Mouse (Mus musculus): Measurements from ENCODE around the gene Ino80. TPM values are rescaled to one million over a fixed set of nuclear protein-coding genes. Genes with fewer than 3 reads are reported as not detected.
"Not testable (repeated sequence)": the region's sequence is repeated elsewhere in the genome, so short reads cannot be mapped to it uniquely, and the experiment has no call there.

Ino80 gene
- polyA plus RNA-seq (2012; rRNA removed): 14.4 and 15.4 TPM in 2 replicates

DNA sequence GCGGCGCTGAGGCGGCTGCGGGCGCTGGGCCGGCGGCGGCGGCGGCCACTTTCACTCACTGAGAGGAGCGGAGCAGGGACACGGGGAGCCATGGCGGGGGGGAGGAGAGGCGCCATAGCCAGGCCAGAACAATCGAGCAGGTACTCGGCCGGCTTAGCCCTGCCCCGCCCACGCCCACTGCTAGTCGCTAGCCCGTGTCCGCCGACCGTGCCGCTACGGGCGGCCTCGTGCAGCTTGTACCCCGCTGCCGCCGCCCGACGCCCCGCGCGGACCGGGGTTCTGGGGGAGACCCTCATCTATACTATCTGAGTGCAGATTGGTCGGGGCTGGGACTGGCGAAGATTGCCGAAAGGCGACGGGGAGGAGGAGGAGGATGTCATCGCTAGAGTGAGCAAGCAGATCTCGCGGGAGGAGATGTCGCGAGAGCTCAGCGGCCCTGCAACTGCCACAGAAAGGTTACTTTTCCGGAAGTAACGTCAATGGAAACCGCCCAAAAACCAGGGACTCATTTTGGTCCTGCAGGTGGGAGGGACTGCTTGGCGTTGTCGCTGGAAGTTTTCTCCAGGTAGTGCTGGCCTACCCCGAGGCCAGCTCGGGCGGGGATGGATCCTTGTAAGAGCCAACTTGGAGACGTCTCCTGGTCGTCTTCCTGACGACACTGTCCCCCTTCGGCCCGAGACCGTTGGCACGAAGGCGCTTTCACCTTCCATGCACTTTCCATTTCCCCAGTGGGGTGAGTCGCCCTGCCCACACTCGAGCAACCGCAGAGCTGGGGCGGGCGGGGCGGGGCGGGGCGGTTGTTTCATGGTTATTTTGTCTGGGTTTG is at the start of gene Ino80:
Ino80 (minus strand) TSS at position 117 of the 826 bp plus-strand sequence.
- peak; percentile 99 for DNase-seq (ENCODE audit: extremely low spot score in 1 of 2, low spot score in 1 of 2)

DNA sequence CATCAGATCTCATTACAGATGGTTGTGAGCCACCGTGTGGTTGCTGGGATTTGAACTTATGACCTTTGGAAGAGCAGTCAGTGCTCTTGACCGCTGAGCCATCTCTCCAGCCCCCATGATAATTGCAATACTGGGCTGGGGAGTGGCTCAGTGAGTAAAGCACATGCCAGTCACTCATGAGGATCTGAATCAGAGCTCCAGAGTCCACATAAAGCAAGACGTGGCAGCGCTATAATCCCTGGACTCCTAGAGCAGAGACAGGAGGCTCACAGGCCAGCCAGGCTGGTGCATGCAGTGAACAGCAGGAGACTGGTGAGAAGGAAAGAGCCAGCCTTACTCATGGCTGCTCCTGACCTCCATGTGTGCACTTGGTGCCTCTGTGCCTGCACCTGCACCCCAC is 47.9 kb upstream of the Ino80 start:
- no peak for DNase-seq (ENCODE audit: extremely low spot score in 1 of 2, low spot score in 1 of 2)

DNA sequence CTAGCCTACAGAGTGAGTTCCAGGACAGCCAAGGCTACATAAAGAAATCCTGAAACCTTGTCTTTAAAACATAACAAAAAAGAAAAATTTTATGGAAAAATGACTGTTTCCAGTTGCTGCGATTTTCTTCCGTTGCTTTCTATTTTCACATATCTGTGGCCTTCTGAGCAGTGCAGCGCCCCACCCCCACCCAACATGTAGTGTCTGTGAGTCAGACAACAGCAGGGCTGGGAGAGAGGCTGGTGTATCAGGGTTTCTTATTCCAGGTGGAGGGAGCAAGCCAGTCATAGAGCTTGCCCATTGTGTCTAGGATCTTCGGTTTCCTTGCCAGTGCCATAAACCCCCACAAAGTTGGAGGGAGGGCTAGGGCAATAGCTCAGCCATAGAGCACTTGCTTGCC is 46.3 kb upstream of the Ino80 start:
- no peak for DNase-seq (ENCODE audit: extremely low spot score in 1 of 2, low spot score in 1 of 2)

DNA sequence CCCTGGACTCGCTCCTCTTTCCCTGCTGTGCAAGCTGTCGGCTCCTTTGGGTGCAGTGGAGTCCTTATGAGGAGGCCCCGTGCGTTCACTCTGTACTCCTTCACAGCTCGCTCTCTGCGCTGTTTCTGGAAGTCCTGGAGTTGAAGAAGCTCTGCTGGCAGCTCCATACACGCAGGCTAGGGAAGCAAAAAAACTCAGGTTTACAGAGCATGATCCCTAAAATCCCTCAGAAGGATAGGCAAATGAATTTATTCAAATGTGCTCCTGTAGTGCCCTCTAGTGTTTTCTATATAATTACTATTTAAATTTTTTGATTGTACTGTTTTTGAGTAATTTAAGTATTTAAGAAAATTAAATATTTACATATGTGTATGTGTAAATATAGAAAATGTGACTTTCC is 43.1 kb upstream of the Ino80 start:
- peak in 1 of 2 experiments; percentile 30 for DNase-seq (ENCODE audit: extremely low spot score in 1 of 2, low spot score in 1 of 2)

DNA sequence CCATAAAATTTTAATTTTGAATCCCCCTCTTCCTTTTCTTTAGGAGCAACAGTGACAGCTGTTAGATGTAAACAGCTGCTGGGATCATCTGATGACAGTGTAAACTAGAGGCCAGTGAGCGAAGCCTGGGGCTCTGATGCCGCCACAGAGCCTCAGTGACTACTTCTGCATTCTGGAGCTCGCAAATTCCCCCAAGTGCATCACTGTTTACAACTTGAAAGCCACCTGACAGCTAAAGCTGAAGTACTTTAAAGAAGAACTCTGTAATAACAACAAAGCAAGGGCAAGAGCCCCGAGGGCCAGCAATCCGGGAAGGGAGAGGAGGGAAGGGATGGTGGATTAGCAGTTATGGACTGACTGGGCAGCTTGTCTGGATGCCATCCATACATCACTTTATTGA is 39.3 kb upstream of the Ino80 start:
- DNase-seq (ENCODE audit: extremely low spot score in 1 of 2, low spot score in 1 of 2): no peak

DNA sequence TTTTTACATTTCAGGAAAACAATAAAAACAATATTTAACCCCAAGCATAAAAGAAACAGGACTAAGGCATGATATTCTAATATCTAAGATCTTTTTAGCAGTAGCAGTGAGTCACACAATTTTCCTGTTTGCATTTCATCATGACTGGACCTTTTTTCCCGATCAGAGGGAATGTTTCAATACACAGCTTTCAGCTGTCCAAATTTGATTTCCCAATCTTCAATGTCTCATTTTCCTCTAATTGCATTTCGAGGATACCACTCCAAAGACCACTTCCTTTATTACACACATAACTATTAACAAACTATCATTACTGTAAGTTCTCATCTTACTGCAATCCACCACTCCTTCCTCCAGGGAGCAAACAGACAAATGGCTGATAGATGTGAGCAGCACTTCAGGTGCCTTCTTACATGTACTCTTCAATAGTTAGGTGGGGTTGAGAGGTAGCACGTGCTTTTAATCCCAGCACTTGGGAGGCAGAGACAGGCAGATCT is 36.6 kb upstream of the Ino80 start:
- no peak for DNase-seq (ENCODE audit: extremely low spot score in 1 of 2, low spot score in 1 of 2)

DNA sequence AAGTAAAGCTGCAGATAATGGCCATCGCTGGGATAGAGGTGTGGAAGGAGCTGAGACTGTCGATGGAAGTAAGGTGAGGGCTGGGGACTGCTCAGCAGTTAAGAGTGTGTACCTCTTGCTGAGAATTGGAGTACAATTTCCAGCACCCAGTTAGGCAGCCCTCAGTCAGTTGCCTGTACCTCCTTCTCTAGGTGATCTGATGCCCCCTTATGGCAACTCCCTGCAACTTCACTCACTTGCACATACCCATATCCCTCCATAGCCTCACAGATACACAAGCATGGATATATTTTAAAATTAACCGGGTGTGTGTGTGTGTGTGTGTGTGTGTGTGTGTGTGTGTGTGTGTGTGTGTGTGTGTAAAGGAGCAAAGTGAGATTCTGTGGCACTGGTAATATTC is 34.8 kb upstream of the Ino80 start:
- no peak for DNase-seq (ENCODE audit: extremely low spot score in 1 of 2, low spot score in 1 of 2)

DNA sequence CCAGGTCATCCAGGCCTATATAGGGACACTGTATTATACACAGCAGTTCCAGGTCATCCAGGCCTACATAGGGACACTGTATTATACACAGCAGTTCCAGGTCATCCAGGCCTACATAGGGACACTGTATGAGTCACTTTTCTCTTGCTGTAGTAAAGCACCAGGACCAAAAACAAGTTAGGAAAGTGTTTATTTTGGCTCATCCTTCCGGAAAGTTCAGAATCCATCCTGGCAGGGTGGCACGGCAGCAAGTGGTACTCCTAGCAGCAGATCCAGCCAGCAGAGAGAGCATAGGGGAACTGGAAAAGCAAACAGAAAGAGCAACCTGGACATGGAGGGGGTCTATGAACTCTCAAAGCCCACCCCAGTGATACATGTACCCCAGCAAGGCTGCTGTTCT is 33.4 kb upstream of the Ino80 start:
- DNase-seq (ENCODE audit: extremely low spot score in 1 of 2, low spot score in 1 of 2): no peak

DNA sequence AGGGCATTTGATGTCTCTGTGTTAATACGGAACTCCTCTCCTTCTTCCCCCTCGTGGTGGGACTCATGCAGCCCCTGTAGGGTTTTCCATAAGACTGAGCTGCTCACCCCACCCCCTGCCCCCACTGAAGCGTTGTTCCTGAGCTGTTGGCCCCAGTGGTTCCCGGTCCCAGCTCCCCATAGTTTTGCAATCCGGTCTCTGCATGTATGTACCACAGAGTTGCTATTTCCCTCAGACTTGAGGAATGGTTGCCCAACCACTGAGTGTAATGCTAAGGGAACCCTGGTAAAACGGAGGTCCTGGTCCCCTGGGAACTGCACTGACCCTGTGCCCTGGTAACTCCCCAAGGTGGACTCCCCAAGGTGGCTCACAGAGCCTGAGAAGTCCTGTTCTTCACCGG is 31.0 kb upstream of the Ino80 start:
- not testable (repeated sequence) for DNase-seq (ENCODE audit: extremely low spot score in 1 of 2, low spot score in 1 of 2)

DNA sequence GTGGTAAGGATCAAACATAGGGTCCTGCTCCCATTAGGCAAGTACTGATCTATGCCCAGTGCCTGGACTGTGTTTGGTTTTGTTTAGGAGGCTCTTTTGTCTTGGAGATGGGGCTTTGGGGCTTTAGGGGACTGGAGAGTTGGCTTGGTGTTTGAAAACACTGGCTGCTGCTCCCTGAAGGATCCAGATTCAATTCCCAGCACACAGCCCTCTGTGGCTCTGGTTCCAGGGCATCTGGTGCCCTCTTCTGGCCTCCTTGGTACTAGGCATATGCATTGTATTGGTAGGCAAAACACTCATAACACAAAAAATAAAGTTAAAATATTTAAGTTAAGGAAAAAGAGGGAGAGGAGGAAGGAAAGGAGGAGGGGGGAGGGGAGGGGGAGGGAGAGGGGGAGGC is 29.6 kb upstream of the Ino80 start:
- DNase-seq (ENCODE audit: extremely low spot score in 1 of 2, low spot score in 1 of 2): no peak

DNA sequence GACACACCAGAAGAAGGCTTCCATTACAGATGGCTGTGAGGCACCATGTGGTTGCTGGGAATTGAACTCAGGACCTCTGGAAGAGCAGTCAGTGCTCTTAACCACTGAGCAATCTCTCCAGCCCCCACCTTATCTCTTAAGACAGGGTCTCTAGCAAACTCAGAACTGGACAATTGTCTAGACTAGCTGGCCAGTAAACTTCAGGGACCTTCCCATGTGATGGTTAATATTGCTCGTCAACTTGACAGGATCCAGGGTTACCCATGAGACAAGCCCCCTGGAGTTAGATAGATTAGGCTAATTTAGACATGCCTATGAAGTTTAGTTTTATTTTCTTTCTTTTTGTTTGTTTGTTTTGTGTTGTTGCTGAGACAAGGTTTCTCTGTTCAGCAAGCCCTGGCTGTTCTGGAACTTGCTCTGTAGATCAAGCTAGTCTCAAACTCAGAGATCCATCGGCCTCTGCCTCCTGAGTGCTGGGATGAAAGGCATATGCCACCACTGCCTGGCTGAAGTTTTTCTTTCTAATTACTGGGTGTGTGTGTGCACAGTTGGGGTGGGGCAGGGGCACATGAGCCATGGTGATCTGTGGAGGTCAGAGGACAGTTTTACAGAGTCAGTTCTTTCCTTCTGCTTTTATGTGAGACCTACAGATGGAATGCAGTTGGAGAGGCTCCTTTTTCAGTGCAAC is 23.6 kb upstream of the Ino80 start:
- DNase-seq (ENCODE audit: extremely low spot score in 1 of 2, low spot score in 1 of 2): no peak

DNA sequence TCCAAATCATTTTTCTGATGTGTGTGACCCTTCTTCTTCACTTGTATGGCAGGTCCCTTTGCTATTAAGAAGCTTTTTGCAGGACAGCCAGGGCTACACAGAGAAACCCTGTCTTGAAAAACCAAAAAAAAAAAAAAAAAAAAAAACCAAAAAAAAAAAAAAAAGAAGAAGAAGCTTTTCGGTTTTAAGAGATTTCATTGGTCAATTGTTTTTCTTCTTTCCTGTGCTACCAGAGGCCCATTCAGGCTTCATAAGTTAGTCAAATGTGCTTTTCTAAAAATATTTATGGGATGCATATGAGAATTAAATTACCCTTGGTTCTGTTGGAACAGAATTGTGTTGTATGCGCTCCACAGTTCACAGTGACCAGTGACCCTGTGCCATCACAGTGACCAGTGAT is 21.4 kb upstream of the Ino80 start:
- no peak for DNase-seq (ENCODE audit: extremely low spot score in 1 of 2, low spot score in 1 of 2)

DNA sequence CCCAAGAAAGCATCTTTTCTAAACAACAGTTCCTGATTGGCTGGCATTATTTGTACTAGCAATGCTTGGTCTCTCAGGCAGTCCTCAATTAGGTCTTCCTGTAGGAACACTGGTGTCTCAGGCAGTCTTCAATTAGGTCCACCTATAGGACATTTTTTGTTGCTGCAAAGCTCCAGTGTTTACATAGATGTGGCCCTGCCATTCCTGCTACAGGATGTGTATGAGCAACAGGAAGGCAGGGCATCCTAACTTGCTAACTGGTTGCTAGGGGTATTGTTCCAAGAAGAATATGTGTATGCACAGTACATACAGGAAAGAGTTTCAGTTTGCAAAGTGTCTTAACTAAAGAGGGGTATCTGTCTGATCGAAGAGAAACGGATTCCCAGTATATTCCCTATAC is 18.6 kb upstream of the Ino80 start:
- no peak for DNase-seq (ENCODE audit: extremely low spot score in 1 of 2, low spot score in 1 of 2)

DNA sequence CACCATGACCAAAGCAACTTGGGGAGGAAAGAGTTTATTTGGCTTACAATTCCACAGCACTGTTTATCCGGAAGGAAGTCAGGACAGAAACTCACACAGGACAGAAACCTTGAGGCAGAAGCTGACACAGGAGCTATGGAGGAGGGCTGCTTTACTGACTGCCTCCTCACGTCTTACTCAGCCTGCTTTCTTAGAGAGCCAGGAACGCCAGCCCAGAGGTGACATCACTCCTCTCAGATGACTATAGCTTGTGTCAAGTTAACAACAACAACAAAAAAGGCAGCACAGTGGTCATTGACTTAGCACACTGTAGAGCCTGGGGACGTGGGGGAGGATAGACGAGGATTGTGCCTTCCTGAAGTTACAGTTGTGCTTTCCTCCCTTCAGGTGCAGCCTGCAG is 14.5 kb upstream of the Ino80 start:
- no peak for DNase-seq (ENCODE audit: extremely low spot score in 1 of 2, low spot score in 1 of 2)

DNA sequence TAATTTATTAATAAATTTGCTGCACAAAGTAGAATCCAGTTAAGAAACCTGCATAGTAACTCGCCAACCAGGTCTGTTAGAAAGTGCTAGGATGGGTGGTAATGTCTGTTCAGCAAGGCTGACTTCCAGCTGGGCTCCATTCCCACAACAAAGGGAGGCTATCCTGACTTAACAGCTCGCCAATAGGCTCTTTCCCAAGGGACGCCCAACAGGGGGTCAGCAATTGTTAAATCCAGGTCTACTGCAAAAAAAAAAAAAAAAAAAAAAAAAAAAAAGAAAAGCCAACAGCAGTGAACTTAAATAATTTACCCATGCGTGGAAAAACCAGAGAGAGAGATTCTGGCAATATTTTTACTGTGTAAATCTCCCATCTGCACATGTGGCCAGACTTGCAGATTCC is 9.0 kb upstream of the Ino80 start:
- no peak for DNase-seq (ENCODE audit: extremely low spot score in 1 of 2, low spot score in 1 of 2)

DNA sequence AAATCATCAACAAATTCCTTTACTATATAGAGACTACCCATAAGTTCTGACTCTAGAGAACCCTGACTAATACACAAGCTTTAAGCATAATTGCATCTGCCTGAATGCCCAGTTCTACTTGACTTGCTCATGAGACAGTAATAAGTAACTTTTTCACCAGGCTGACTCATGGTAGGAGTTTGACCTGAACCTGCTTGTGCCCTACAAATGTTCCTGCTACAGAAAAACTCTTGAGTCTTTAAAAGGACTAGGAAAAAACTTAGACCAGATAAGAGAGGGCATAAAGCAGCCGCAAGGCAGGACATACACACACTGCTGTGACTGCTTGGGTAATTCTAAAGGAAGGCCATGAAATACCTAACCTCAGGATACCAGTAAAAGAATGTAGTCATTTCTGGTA is 4.8 kb upstream of the Ino80 start:
- DNase-seq (ENCODE audit: extremely low spot score in 1 of 2, low spot score in 1 of 2): no peak

DNA sequence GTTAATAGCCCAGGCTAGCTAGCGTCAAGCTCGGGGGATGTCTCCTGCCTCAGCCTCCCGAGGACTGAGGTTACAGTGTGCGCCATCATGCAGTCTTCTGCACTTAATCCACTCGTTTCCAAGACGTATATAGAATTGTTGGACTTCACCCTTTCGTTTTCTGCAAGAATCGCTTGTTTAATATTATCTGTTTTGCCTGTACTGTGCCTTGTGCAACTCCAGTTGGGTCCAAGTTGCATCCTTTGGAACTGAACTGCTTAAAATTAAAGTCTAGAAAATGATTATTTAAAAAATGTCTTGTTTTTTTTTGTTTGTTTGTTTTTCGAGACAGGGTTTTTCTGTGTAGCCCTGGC is 886 bp upstream of the Ino80 start:
- no peak for DNase-seq (ENCODE audit: extremely low spot score in 1 of 2, low spot score in 1 of 2)

DNA sequence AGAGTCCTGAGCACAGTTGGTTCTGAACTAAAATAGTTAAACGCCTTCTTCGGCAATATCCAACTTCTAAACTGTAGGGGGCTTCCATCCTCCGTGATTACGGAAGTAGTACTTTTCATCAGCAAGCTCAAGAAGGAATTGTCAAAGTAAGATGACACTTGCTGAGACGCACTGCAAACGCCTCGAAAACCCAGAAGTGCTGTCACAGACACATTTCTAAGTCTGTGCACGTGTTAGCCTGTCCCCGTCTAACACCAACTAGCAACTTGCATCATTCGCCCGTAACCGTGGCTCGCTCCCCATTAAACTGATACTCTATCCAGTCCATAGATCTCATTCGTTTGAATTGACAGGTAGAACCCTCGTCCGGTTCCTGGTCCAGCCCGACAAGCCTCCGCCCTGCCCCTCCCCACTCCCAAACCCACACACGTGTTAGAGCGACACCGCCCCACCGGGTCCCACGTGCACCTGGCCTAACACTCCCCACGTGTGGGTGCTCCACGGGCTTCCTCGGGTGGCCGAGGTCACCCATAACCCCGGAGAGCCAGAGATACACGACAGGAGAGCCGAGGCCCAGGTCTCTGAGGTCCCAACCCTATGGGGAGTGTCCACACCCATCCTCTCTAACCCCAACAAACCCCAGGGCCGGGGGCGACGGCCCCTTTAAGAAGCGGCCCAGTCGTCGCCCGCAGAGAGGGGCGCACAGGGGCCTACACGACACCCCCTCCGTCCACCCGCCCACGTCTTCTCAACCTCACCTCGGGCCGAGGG is 681 bp downstream of the Ino80 start:
- peak; percentile 49 to 61 for DNase-seq (ENCODE audit: extremely low spot score in 1 of 2, low spot score in 1 of 2)

DNA sequence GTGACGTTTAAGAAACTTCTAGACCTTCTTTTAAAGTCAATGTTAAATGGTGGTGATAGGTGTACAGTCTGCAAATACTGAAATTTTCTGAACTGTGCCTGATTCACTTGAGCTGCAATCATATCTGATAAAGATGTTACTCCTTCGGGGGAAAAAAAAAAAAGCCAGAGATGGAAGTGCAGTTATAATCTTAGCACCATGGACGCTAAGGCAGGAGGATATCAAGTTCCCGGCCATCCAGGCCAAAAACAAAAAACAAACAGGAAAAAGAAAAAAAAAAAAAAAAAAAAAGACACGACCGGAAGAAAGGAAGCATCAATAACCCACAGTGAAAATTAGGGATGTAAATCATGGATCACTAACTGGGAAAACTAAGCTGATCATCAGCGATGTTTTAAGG is 1.3 kb downstream of the Ino80 start:
- no peak for DNase-seq (ENCODE audit: extremely low spot score in 1 of 2, low spot score in 1 of 2)

DNA sequence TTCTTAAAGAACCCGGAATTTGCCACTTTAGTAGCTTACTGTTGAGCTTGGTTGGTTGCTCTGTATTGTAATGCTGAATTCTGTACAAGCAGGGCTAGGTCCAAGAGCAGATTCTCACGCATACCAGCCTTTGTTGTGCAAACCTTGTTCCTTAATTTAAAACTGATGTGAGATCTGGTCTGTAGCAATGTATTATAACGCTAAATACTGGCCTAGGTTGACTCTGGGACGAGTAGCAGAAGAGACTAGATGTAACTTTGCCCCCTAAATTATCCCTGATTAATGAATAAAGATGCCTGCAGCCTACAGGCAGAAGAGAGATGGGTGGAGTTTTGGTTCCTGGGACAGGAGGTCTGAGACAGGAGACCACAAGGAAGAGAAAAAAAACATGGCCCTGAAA is 13.5 kb downstream of the Ino80 start:
- no peak for DNase-seq (ENCODE audit: extremely low spot score in 1 of 2, low spot score in 1 of 2)

DNA sequence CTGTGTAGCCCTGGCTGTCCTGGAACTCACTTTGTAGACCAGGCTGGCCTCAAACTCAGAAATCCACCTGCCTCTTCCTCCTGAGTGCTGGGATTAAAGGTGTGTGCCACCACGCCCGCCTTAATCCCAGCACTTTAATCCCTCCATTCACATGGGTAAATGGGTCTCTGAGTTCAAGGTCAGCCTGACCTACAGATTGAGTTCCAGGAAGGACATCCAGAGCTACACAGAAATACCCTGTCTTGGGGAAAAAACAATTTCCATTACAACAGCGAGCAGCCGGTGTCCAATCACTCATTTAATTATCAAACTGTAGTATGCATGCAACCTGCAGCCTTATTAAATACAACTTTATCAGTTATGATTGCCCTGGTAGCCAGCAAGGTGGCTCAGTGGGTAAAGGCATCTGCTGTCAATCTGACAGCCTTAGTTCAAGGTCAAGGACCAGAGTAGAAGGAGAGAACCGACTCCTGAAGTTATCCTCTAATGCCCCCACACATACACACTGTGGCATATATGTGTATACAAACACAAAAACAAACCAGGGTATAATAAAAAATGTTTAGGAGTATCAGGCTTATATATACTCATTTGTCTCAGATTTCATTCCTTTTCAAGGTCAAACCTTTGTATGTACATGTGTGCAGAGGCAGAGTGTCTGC is 14.2 kb downstream of the Ino80 start:
- no peak for DNase-seq (ENCODE audit: extremely low spot score in 1 of 2, low spot score in 1 of 2)
